Mouse (Mus musculus): ENCODE results near the gene Gm28047. TPM values are rescaled to one million over a fixed set of nuclear protein-coding genes. Genes with fewer than 3 reads are reported as not detected.

Gene Gm28047
- polyA plus RNA-seq, 1 experiment from 2014 or later = not detected

DNA sequence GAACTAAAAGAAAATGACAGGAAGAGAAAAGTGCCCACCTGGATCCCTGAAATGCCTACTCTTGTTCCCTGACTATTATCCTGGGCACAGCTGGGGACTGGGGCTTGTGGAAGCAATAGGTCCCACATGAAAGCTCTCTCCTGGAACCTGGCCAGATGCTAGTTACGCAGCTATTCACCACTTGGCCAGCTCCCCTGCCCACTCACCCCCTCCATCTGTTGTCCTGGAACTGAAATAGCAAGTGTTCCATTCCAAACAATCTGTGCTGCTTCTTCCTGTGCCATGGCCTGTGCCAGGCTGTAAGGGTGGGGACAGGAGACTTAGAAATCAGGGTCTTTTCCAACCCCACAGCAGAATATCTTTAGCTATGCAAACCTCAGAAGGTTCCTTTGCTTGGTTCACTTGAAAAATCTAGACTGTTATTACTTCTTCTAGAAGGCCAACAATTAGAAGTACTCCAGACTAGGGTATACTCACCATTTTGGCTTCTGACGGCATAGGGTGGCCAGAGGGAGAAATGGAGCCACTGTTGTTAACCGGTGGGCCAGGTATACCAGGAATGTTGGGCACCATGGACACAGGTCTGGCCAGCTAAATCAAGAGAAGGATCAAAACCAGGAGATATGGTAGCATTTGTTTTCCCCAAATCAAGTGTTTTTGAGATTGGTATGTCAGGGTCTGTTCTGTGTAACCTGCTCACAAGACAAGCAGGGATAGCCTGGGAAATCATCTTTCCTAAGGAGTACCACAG lies 78.0 kb downstream of the Gm28047 start:
- Histone ChIP-seq H3K9me3 (replicated peaks; ENCODE audit: control insufficient read depth, low read length, poor library complexity, severe bottlenecking) (no peaks in the 10 kb centered on the region), H3K4me2 (ENCODE audit: low read length) (no peak overlapping the region), H3K27me3 (ENCODE audit: control insufficient read depth, insufficient read depth, low read depth, low read length) (no peaks in the 10 kb centered on the region), H3K36me3 (ENCODE audit: control insufficient read depth, insufficient read depth, low read length) (peaks cover 7% of the 10 kb centered on the region), H3K9ac (ENCODE audit: low read depth, low read length) (no peak overlapping the region), H3K27ac (ENCODE audit: low read length) (no peak overlapping the region), H3K4me1 (ENCODE audit: control insufficient read depth, insufficient read depth, low read length) (no peaks in the 10 kb centered on the region; the same call in 1 of the 2 replicates), H3K4me3 (ENCODE audit: low read depth, low read length) (no peak overlapping the region)
- ATAC-seq = no peak
- WGBS = 74% methylated on average over 3 of the region's 3 CpGs

DNA sequence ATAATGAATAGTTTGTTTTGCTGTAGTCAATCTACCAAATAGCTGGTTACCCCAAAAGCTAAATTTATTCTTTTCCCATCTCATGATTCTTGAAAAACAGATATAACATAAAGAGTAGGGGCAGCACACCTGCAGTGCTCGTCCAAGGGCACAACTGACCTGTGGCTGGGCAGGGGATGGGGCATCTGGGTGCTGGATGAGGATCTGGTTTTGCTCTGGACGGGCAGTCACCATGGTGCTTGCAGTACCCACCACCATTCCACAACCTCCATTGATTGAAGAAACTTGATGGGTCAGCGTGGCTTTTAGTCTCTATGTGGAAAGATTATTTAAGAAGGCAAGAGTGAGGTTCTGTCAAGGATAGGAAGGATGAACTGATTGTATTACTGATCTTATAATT lies 78.6 kb downstream of the Gm28047 start:
- H3K27me3 ChIP-seq (ENCODE audit: control insufficient read depth, insufficient read depth, low read depth, low read length) = no peaks in the 10 kb centered on the region
- no peak for ATAC-seq
- WGBS = 85% methylated on average over 3 of the region's 3 CpGs
- no peak overlapping the region for H3K9ac ChIP-seq (ENCODE audit: low read depth, low read length)
- H3K36me3 ChIP-seq (ENCODE audit: control insufficient read depth, insufficient read depth, low read length) = peaks cover 7% of the 10 kb centered on the region
- H3K9me3 ChIP-seq (replicated peaks; ENCODE audit: control insufficient read depth, low read length, poor library complexity, severe bottlenecking) = no peaks in the 10 kb centered on the region
- H3K4me3 ChIP-seq (ENCODE audit: low read depth, low read length) = no peak overlapping the region
- no peaks in the 10 kb centered on the region; the same call in 1 of the 2 replicates for H3K4me1 ChIP-seq (ENCODE audit: control insufficient read depth, insufficient read depth, low read length)
- no peak overlapping the region for H3K27ac ChIP-seq (ENCODE audit: low read length)
- no peak overlapping the region for H3K4me2 ChIP-seq (ENCODE audit: low read length)

DNA sequence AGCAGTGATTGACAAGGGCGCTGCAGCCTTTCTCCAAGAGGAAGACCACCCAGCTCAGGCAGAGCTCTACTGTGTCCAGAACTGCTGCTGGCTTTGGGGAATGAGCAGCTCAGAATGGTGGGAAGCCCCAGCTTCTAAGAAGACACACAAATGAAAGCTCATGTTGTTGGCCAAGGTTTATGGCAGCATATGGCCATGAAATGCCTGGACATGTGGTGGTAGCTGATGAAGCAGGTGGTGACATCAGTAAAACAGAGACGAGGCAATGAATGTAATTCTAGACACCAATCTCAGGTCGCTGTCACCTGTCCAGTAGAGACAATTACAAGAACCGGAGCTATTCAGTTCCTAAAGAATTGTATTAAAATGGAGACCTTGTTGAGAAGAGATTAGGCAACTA lies 80.1 kb downstream of the Gm28047 start:
- 97% methylated on average over 4 of the region's 4 CpGs for WGBS
- H3K4me2 ChIP-seq (ENCODE audit: low read length) = no peak overlapping the region
- peaks cover 14% of the 10 kb centered on the region; the same call in 1 of the 2 replicates for H3K36me3 ChIP-seq (ENCODE audit: control insufficient read depth, insufficient read depth, low read length)
- H3K4me1 ChIP-seq (ENCODE audit: control insufficient read depth, insufficient read depth, low read length) = no peaks in the 10 kb centered on the region; the same call in 1 of the 2 replicates
- no peak overlapping the region for H3K27ac ChIP-seq (ENCODE audit: low read length)
- no peak for ATAC-seq
- H3K27me3 ChIP-seq (ENCODE audit: control insufficient read depth, insufficient read depth, low read depth, low read length) = no peaks in the 10 kb centered on the region
- no peak overlapping the region for H3K4me3 ChIP-seq (ENCODE audit: low read depth, low read length)
- H3K9ac ChIP-seq (ENCODE audit: low read depth, low read length) = no peak overlapping the region
- H3K9me3 ChIP-seq (replicated peaks; ENCODE audit: control insufficient read depth, low read length, poor library complexity, severe bottlenecking) = no peaks in the 10 kb centered on the region

- no peak for ATAC-seq
- no peaks in the 10 kb centered on the region for H3K9me3 ChIP-seq (replicated peaks; ENCODE audit: control insufficient read depth, low read length, poor library complexity, severe bottlenecking)
- H3K4me3 ChIP-seq (ENCODE audit: low read depth, low read length) = no peak overlapping the region
- H3K9ac ChIP-seq (ENCODE audit: low read depth, low read length) = no peak overlapping the region
- H3K36me3 ChIP-seq (ENCODE audit: control insufficient read depth, insufficient read depth, low read length) = peaks cover 13% of the 10 kb centered on the region
- 98% methylated on average over 7 of the region's 7 CpGs for WGBS
- H3K4me2 ChIP-seq (ENCODE audit: low read length) = no peak overlapping the region
- H3K27me3 ChIP-seq (ENCODE audit: control insufficient read depth, insufficient read depth, low read depth, low read length) = no peaks in the 10 kb centered on the region
- no peak overlapping the region for H3K27ac ChIP-seq (ENCODE audit: low read length)
- H3K4me1 ChIP-seq (ENCODE audit: control insufficient read depth, insufficient read depth, low read length) = no peaks in the 10 kb centered on the region
These were observed 90.9 kb downstream of the Gm28047 start for GRCm38 (mm10) chr15:102533926-102534325.

DNA sequence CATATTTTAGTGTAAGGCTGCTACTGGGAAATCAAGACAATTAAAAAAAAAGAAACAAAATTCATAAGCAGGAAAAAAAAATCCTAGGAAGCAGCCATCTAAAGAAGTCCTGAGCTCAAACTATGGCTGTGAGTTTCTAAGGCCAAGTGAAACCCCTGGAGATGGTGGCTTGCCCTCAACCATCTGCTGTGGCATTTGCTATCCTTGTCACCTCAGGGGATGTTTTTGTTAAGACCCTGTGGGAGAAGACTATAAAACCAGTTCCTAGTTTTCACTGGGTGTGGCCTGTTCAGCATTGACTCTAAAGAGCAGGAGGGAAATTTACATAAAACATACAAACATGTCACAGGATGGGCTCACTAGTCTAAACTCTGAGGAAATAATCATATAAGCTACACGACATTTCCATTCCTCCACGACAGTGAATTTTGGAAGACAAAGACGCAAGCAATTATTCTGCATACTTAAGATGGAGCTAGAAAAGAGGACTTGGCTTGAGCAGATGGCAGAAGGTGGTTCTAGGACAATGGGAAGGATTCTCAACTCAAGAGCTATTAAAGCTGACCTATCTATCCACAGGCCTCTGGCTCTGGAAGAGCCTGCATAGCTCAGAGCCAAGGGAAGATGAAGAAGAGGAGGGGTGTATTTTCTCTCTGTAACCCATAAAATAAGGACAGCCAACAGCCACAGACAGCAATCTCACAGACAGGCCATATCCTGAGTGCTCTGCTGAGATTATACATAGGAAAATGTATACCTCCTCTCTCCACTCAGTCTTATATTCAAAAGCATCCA lies 92.6 kb downstream of the Gm28047 start:
- H3K9me3 ChIP-seq (replicated peaks; ENCODE audit: control insufficient read depth, low read length, poor library complexity, severe bottlenecking) = no peaks in the 10 kb centered on the region
- no peak overlapping the region for H3K4me2 ChIP-seq (ENCODE audit: low read length)
- H3K4me1 ChIP-seq (ENCODE audit: control insufficient read depth, insufficient read depth, low read length) = no peaks in the 10 kb centered on the region
- peaks cover 16% of the 10 kb centered on the region for H3K36me3 ChIP-seq (ENCODE audit: control insufficient read depth, insufficient read depth, low read length)
- no peak overlapping the region for H3K27ac ChIP-seq (ENCODE audit: low read length)
- no peak for ATAC-seq
- no peak overlapping the region for H3K9ac ChIP-seq (ENCODE audit: low read depth, low read length)
- no peak overlapping the region for H3K4me3 ChIP-seq (ENCODE audit: low read depth, low read length)
- 83% methylated on average over 3 of the region's 3 CpGs for WGBS
- H3K27me3 ChIP-seq (ENCODE audit: control insufficient read depth, insufficient read depth, low read depth, low read length) = no peaks in the 10 kb centered on the region

DNA sequence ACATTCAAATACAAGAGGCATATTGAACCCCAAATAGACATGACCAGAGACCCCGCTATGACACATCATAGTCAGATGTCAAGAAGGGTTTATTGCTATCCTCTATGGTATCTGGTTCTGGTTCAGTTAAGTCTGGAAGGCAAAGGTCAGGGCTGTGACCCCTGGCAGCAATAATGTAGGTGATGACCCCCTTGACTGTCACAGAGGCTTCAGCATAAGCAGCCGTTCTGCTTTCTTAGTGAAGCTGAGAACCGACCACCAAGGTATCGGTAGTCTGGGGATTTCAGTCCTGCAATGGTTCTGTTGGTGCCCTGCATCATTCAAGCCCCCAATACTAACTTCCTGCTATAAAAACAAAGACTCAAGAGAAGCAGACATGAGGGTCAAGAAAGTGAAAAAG lies 93.3 kb downstream of the Gm28047 start:
- Histone ChIP-seq H3K36me3 (ENCODE audit: control insufficient read depth, insufficient read depth, low read length) (peaks cover 16% of the 10 kb centered on the region), H3K27me3 (ENCODE audit: control insufficient read depth, insufficient read depth, low read depth, low read length) (no peaks in the 10 kb centered on the region), H3K4me2 (ENCODE audit: low read length) (no peak overlapping the region), H3K4me3 (ENCODE audit: low read depth, low read length) (no peak overlapping the region), H3K4me1 (ENCODE audit: control insufficient read depth, insufficient read depth, low read length) (no peaks in the 10 kb centered on the region), H3K9me3 (replicated peaks; ENCODE audit: control insufficient read depth, low read length, poor library complexity, severe bottlenecking) (no peaks in the 10 kb centered on the region), H3K27ac (ENCODE audit: low read length) (no peak overlapping the region), H3K9ac (ENCODE audit: low read depth, low read length) (no peak overlapping the region)
- no peak for ATAC-seq
- 91% methylated on average over 4 of the region's 4 CpGs for WGBS

GRCm38 (mm10) chr15:102530566-102530965 lies 94.3 kb downstream of the Gm28047 start:
- no peak for ATAC-seq
- Histone ChIP-seq H3K36me3 (ENCODE audit: control insufficient read depth, insufficient read depth, low read length) (peaks cover 12% of the 10 kb centered on the region), H3K4me3 (ENCODE audit: low read depth, low read length) (no peak overlapping the region)

GRCm38 (mm10) chr15:102528396-102528795 lies 96.5 kb downstream of the Gm28047 start:
- Histone ChIP-seq H3K4me3 (ENCODE audit: low read depth, low read length) (no peak overlapping the region), H3K9ac (ENCODE audit: low read depth, low read length) (no peak overlapping the region), H3K4me2 (ENCODE audit: low read length) (no peak overlapping the region), H3K36me3 (ENCODE audit: control insufficient read depth, insufficient read depth, low read length) (peaks cover 12% of the 10 kb centered on the region), H3K4me1 (ENCODE audit: control insufficient read depth, insufficient read depth, low read length) (no peaks in the 10 kb centered on the region), H3K27ac (ENCODE audit: low read length) (no peak overlapping the region), H3K9me3 (replicated peaks; ENCODE audit: control insufficient read depth, low read length, poor library complexity, severe bottlenecking) (no peaks in the 10 kb centered on the region), H3K27me3 (ENCODE audit: control insufficient read depth, insufficient read depth, low read depth, low read length) (no peaks in the 10 kb centered on the region)
- no peak for ATAC-seq
- 94% methylated on average over 1 of the region's 1 CpGs for WGBS

More at GRCm38 (mm10) chr15:102530566-102530965, 94.3 kb downstream of the Gm28047 start:
- Histone ChIP-seq H3K9ac (ENCODE audit: low read depth, low read length) (no peak overlapping the region), H3K4me2 (ENCODE audit: low read length) (no peak overlapping the region), H3K4me1 (ENCODE audit: control insufficient read depth, insufficient read depth, low read length) (no peaks in the 10 kb centered on the region), H3K27ac (ENCODE audit: low read length) (no peak overlapping the region), H3K27me3 (ENCODE audit: control insufficient read depth, insufficient read depth, low read depth, low read length) (no peaks in the 10 kb centered on the region), H3K9me3 (replicated peaks; ENCODE audit: control insufficient read depth, low read length, poor library complexity, severe bottlenecking) (no peaks in the 10 kb centered on the region)
- WGBS = 91% methylated on average over 4 of the region's 4 CpGs

- no peak overlapping the region for H3K4me3 ChIP-seq (ENCODE audit: low read depth, low read length)
- no peak for ATAC-seq
- no peak overlapping the region for H3K4me2 ChIP-seq (ENCODE audit: low read length)
- WGBS = 81% methylated on average over 3 of the region's 3 CpGs
- no peak overlapping the region for H3K9ac ChIP-seq (ENCODE audit: low read depth, low read length)
- no peaks in the 10 kb centered on the region for H3K4me1 ChIP-seq (ENCODE audit: control insufficient read depth, insufficient read depth, low read length)
- no peaks in the 10 kb centered on the region for H3K9me3 ChIP-seq (replicated peaks; ENCODE audit: control insufficient read depth, low read length, poor library complexity, severe bottlenecking)
- H3K27me3 ChIP-seq (ENCODE audit: control insufficient read depth, insufficient read depth, low read depth, low read length) = no peaks in the 10 kb centered on the region
- no peak overlapping the region for H3K27ac ChIP-seq (ENCODE audit: low read length)
- H3K36me3 ChIP-seq (ENCODE audit: control insufficient read depth, insufficient read depth, low read length) = peaks cover 12% of the 10 kb centered on the region
These were observed 96.9 kb downstream of the Gm28047 start for GRCm38 (mm10) chr15:102527936-102528335.
